Mouse (Mus musculus): ENCODE results near the gene Dusp10.

The Dusp10 gene

DNA sequence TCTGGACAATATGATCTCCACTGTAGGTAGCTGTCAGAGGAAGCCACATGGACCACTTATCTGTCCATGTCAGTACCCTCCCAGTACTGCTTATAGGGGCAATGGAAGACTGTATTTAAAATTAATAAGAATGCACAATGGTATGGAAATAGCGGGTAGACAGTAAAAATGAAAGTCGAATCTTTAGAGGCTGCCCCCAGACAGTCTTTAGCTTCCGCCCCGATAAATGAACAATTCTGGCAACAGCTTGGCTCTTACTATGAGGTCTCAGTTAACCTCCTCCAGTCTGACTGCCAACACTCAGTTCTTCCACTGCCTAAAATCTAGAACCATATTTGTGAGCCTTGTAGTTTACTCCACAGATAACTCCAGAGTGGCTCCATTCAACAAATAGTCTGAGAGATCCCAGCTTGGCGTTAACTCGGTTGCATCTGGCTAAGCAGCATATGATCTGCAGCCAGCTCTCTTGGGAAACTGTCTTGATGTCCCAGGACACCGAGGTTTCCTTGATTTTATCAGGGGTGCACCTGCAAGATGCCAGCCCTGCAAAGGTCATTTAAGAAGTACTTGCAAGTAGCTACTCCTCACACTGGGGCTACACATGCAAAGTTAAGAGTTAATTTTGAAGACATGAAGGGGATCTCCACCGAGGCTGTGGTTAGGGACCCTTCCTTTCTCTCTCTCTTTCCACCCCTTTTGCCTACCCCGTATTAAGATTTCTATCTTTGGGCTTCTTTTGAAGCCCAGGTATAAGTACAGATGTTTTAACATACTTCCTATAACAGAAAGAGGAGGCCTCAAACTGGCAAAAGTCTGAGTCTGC, 88.0 kb downstream of the Dusp10 start:
- DNase-seq (ENCODE audit: low spot score) = no peak

- DNase-seq (ENCODE audit: low spot score) = no peak
Measured at GRCm38 (mm10) chr1:184101750-184102046, 88.6 kb downstream of the Dusp10 start.

DNA sequence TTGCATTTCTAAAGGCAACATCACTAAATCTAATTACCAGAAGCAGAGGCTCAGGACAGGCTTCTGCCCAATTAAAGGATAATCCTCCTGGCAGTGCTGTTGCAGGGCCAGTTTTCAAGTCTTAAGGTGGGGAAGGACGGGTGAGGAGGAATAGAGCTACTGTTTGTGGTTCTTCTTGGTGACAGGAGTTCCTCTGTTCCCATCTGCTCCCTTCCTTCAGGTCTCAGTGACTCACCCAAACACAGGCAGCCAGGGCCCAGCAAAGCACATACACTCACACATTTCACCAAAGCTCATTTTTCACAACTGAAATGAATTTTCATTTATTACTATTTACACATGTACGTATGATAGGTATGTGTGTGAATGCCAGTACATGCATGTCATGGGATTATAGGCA, 93.7 kb downstream of the Dusp10 start:
- no peak for DNase-seq (ENCODE audit: low spot score)

GRCm38 (mm10) chr1:184107448-184107847, 94.3 kb downstream of the Dusp10 start:
- no peak for DNase-seq (ENCODE audit: low spot score)

- no peak for DNase-seq (ENCODE audit: low spot score)
Measured at GRCm38 (mm10) chr1:184108254-184108653, 95.2 kb downstream of the Dusp10 start.

DNA sequence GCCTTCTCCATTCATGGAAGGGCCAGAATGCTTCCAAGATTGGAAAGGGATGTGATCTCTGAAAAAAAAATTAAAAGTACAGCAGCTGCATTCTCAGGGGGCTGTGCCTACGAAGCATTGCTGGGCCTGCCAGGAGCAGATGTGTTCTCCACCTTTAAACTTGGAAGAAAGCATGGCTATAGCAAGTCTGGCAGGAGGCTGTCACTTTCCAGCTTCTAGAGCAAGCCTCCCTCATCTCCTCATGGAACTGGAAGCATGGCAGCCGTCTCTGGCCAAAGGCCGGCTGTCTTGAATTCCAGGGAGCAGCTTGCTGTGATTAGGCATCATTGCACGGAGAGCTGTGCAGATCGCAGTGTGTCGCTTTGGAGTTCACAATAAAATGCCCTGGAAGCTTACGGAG, 104.5 kb downstream of the Dusp10 start:
- DNase-seq (ENCODE audit: low spot score) = no peak

- no peak for DNase-seq (ENCODE audit: low spot score)
Measured at GRCm38 (mm10) chr1:184117991-184118390, 104.9 kb downstream of the Dusp10 start.

DNA sequence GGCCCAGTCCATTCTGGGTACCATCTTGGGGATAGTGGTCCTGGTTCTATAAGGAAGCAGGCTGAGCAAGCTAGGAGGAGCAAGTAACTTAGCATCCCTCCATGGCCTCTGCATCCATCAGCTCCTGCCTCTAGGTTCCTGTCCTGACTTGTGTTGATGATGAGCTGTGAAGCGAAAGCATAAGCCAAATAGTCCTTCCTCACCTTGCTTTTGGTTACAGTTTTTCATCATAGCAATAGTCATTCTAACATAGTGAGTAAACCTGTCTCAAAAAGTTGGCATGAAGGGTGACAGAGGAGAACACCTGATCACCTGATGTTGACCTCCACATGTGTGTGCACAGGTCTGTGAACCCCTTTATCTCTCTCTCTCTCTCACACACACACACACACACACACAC, 105.5 kb downstream of the Dusp10 start:
- no peak for DNase-seq (ENCODE audit: low spot score)
